Mouse (Mus musculus): ENCODE results near the gene Lrrc25.

Gene Lrrc25

GRCm38 (mm10) chr8:70616645-70617044 is 690 bp downstream of the Lrrc25 start:
- DNase-seq (ENCODE audit: low read depth), result peak; percentile 21

- DNase-seq (ENCODE audit: low read depth), result no peak
Observed at GRCm38 (mm10) chr8:70617985-70618384, 2.0 kb downstream of the Lrrc25 start.

- peak; percentile 87 for DNase-seq (ENCODE audit: low read depth)
Observed at GRCm38 (mm10) chr8:70618888-70619334, 3.0 kb downstream of the Lrrc25 start.

GRCm38 (mm10) chr8:70622220-70622619 is 6.3 kb downstream of the Lrrc25 start:
- no peak for DNase-seq (ENCODE audit: low read depth)

- DNase-seq (ENCODE audit: low read depth), result peak; percentile 85
Observed at GRCm38 (mm10) chr8:70625104-70625503, 9.1 kb downstream of the Lrrc25 start.

- no peak for DNase-seq (ENCODE audit: low read depth)
Observed at GRCm38 (mm10) chr8:70627041-70627440, 11.1 kb downstream of the Lrrc25 start.

- no peak for DNase-seq (ENCODE audit: low read depth)
Observed at GRCm38 (mm10) chr8:70628986-70629490, 13.1 kb downstream of the Lrrc25 start.

GRCm38 (mm10) chr8:70629574-70630531 is 13.9 kb downstream of the Lrrc25 start:
- peak; percentile 95 for DNase-seq (ENCODE audit: low read depth)

GRCm38 (mm10) chr8:70630532-70631381 is 14.8 kb downstream of the Lrrc25 start:
- peak; percentile 42 for DNase-seq (ENCODE audit: low read depth)

- DNase-seq (ENCODE audit: low read depth), result no peak
Observed at GRCm38 (mm10) chr8:70631436-70631835, 15.5 kb downstream of the Lrrc25 start.

- DNase-seq (ENCODE audit: low read depth), result no peak
Observed at GRCm38 (mm10) chr8:70632346-70632892, 16.5 kb downstream of the Lrrc25 start, which contains the start of gene Gdf15. Gene Gdf15, minus strand, starts transcription at chr8:70632456.

- DNase-seq (ENCODE audit: low read depth), result no peak
Observed at GRCm38 (mm10) chr8:70634066-70634465, 18.1 kb downstream of the Lrrc25 start.

- DNase-seq (ENCODE audit: low read depth), result no peak
Observed at GRCm38 (mm10) chr8:70635527-70635926, 19.6 kb downstream of the Lrrc25 start.

- DNase-seq (ENCODE audit: low read depth), result no peak
Observed at GRCm38 (mm10) chr8:70636838-70637237, 20.9 kb downstream of the Lrrc25 start.

- DNase-seq (ENCODE audit: low read depth), result no peak
Observed at GRCm38 (mm10) chr8:70638752-70639151, 22.8 kb downstream of the Lrrc25 start.

GRCm38 (mm10) chr8:70643019-70643418 is 27.1 kb downstream of the Lrrc25 start:
- DNase-seq (ENCODE audit: low read depth), result no peak

GRCm38 (mm10) chr8:70644065-70644464 is 28.1 kb downstream of the Lrrc25 start:
- peak; percentile 69 for DNase-seq (ENCODE audit: low read depth)

GRCm38 (mm10) chr8:70645501-70646224 is 29.7 kb downstream of the Lrrc25 start:
- no peak for DNase-seq (ENCODE audit: low read depth)

- no peak for DNase-seq (ENCODE audit: low read depth)
Observed at GRCm38 (mm10) chr8:70646369-70646768, 30.4 kb downstream of the Lrrc25 start.

- no peak for DNase-seq (ENCODE audit: low read depth)
Observed at GRCm38 (mm10) chr8:70646775-70647174, 30.8 kb downstream of the Lrrc25 start.

Measured in induced T-regulatory cell, adult 2 months (primary cell).